ENCODE assay signal across 8 mouse cellular contexts in the genomic region with DNA sequence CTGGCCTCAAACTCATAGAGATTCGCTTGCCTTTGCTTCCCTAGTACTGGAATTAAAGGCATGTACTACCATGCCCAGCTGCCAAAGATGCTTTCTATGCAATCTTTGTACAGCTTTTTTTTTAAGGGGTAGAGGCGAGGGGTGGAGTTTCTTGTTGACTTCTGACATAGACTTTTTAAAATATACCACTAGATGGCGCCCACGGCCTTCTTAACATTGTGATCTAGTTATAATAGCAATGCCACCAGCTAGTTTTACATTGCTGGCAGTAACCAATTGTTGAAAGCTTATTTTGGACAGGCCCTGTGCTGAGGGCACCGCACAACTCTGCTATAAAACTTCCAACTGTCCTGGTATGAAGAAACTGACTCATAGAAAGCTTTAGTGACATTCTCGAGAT. TPM values are rescaled to one million over a fixed set of nuclear protein-coding genes. Genes with fewer than 3 reads are reported as not detected.
A peak's percentile ranks its signal among the peaks of the same experiment; 100 is the strongest.
DNase-seq lines count a peak whose midpoint lies in the region; ATAC-seq lines count a peak whose summit lies in the region.

No protein-coding gene starts in this region.

- ATAC-seq in frontal cortex, adult (ENCODE audit: low TSS enrichment): peak; percentile 91
- ATAC-seq in lung, embryonic 16.5 days (ENCODE audit: low read depth): peak; percentile 63; the same call in 1 of the 2 replicates

- no peaks in the 10 kb centered on the region for H3K4me1 ChIP-seq in lung, embryonic 16.5 days (replicated peaks; ENCODE audit: control insufficient read depth, insufficient read depth, low read length)

- no peaks in the 10 kb centered on the region for H3K9me3 ChIP-seq in lung, embryonic 16.5 days (ENCODE audit: control insufficient read depth, low read length)

- H3K4me2 ChIP-seq in lung, embryonic 16.5 days (ENCODE audit: low read depth, low read length): no peak overlapping the region

- 9% methylated on average over 6 of the region's 6 CpGs for WGBS in lung, embryonic 16.5 days

- H3K9ac ChIP-seq in lung, embryonic 16.5 days (ENCODE audit: low read length): no peak overlapping the region

- H3K27me3 ChIP-seq in lung, embryonic 16.5 days (ENCODE audit: control insufficient read depth, insufficient read depth, low read depth, low read length): no peaks in the 10 kb centered on the region

- no peak overlapping the region for H3K27ac ChIP-seq in lung, embryonic 16.5 days (ENCODE audit: low read length)

- no peak overlapping the region for H3K4me3 ChIP-seq in lung, embryonic 16.5 days (ENCODE audit: low read length)

- no peak for DNase-seq in frontal cortex, postnatal 10 days (ENCODE audit: low spot score in 2 of 2)
- peak; percentile 80 for DNase-seq in MN1 (ENCODE audit: low spot score)
- peak; percentile 74 to 83 for DNase-seq in cerebellum, postnatal 10 days
- peak; percentile 35 for DNase-seq in gastrocnemius, postnatal 14 days
- DNase-seq in kidney, adult 8-10 months: peak; percentile 61 to 69
- peak; percentile 54 for DNase-seq in retina, postnatal 7 days (ENCODE audit: low read depth, low spot score)

- intact Hi-C loops in gastrocnemius, postnatal 14 days (cut with DNase I; ENCODE audit: low total_unique reads): loop anchor here (2.0 to 10.0 kb wide), 4 partner anchors 41 to 391 kb away; partner anchors contain the start of gene Ch25h

- peaks cover 7% of the 10 kb centered on the region; the same call in 1 of the 2 replicates for H3K36me3 ChIP-seq in lung, embryonic 16.5 days (ENCODE audit: control insufficient read depth, insufficient read depth, low read length)

RNA-seq across cellular contexts. Expression of gene Acta2, which starts 11.3 kb away (rescaled TPM):
- total RNA-seq in gastrocnemius, postnatal 14 days (2021): 100 to 1,000 TPM; 433 to 628 TPM
- 653 and 737 TPM in 2 replicates for polyA plus RNA-seq in lung, embryonic 16.5 days (2015; fragmentation: Nextera tagmentation; extraction: Ambion mirVana)

RNA-seq across cellular contexts. Expression of gene Fas, which starts 46.4 kb away (rescaled TPM):
- total RNA-seq in gastrocnemius, postnatal 14 days (2021): 1 to 10 TPM; 2.8 to 6.0 TPM
- polyA plus RNA-seq in lung, embryonic 16.5 days (2015; fragmentation: Nextera tagmentation; extraction: Ambion mirVana): 14.2 and 18.1 TPM in 2 replicates

RNA-seq across cellular contexts. Expression of gene Stambpl1, which starts 52.0 kb away (rescaled TPM):
- 1 to 10 TPM; 1.4 to 1.7 TPM for total RNA-seq in gastrocnemius, postnatal 14 days (2021)
- polyA plus RNA-seq in lung, embryonic 16.5 days (2015; fragmentation: Nextera tagmentation; extraction: Ambion mirVana): 10.3 and 11.9 TPM in 2 replicates

Comparison
In these comparisons a context has a peak if more than half of its experiments do, and no peak if none do; other contexts are left out.
1. DNase-seq: peak in MN1 (single experiment), cerebellum, postnatal 10 days (2 of 2), gastrocnemius, postnatal 14 days (single experiment), kidney, adult 8-10 months (2 of 2) and retina, postnatal 7 days (single experiment); none in frontal cortex, postnatal 10 days (0 of 2).